Mouse (Mus musculus): ENCODE results near the gene Sacm1l. TPM values are rescaled to one million over a fixed set of nuclear protein-coding genes. Genes with fewer than 3 reads are reported as not detected.

Gene Sacm1l
- total and polyA plus RNA-seq, 3 experiments = 2.0 to 59.7 (median 43.3) TPM

DNA sequence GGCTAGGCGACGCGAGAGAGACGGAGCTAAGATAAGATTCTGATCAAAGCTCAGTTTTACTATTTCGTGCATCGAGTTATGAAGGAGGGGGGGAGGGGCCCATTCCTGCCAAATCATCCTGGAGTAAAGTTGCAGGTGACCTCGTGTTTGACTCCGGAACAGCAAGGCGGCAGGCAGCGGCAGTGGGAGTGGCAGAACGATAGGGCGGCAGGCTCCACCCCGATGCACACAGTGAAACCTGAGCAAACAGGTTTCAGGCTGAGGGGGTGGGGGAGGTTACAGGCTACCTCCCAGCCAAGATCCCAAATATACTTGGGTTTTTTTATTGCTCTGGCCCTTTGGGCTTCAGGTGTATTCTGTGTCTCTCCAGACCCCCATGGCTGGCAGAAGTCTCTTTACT, 32.9 kb upstream of the Sacm1l start:
- Histone ChIP-seq H3K4me1 (ENCODE audit: insufficient read depth, low read depth, low read length) (peaks cover 15% of the 10 kb centered on the region), H3K4me3 (ENCODE audit: low read depth, low read length) (no peak overlapping the region), H3K27me3 (ENCODE audit: insufficient read depth, low read length) (no peaks in the 10 kb centered on the region), H3K36me3 (replicated peaks) (peaks cover 71% of the 10 kb centered on the region), H3K9me3 (replicated peaks) (no peaks in the 10 kb centered on the region)
- DNase-seq (ENCODE audit: low spot score) = no peak
- ATAC-seq (ENCODE audit: extremely low read depth, insufficient number of reproducible peaks, low FRiP score, poor library complexity, severe bottlenecking) = no peak
- TF ChIP-seq GATA2 (IDR thresholded peaks at IDR 0.05; ENCODE audit: borderline replicate concordance, low read depth, low read length) (no peak), CTCF (IDR thresholded peaks at IDR 0.05; ENCODE audit: low read depth, low read length) (no peak), GATA1 (IDR thresholded peaks at IDR 0.05; ENCODE audit: borderline replicate concordance, low read length) (no peak), TAL1 (conservative IDR thresholded peaks at IDR 0.05; ENCODE audit: low read depth, low read length) (no peak), POLR2AphosphoS5 (IDR thresholded peaks at IDR 0.05; ENCODE audit: insufficient replicate concordance, low read depth, low read length) (no peak)

DNA sequence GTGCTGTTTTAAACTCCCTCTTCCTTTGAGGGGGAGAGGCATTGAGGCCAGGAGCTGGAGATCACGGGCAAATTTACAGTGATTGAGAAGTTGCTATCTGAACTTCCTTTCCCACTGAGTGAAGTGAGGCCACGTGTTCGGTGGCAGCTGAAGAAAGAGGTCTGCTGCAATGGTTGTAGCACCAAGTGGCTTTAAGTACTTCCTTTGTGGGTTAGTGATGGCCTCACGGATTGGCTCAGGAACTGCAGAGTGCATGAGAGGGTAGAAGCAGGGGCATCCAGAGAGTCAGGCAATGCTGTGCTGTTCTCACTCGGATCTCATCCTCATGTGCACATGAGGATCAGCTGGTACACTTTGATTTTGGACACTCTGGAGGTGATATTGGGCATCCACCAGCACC, 31.7 kb upstream of the Sacm1l start:
- Histone ChIP-seq H3K9me3 (replicated peaks) (no peaks in the 10 kb centered on the region), H3K4me1 (ENCODE audit: insufficient read depth, low read depth, low read length) (peaks cover 4% of the 10 kb centered on the region; the same call in 1 of the 2 replicates), H3K27me3 (ENCODE audit: insufficient read depth, low read length) (no peaks in the 10 kb centered on the region), H3K4me3 (ENCODE audit: low read depth, low read length) (no peak overlapping the region), H3K36me3 (replicated peaks) (peaks cover 71% of the 10 kb centered on the region)
- DNase-seq (ENCODE audit: low spot score) (no peak), ATAC-seq (ENCODE audit: extremely low read depth, insufficient number of reproducible peaks, low FRiP score, poor library complexity, severe bottlenecking) (no peak)
- no peak for TF ChIP-seq POLR2AphosphoS5 (IDR thresholded peaks at IDR 0.05; ENCODE audit: insufficient replicate concordance, low read depth, low read length)
- no peak for TF ChIP-seq CTCF (IDR thresholded peaks at IDR 0.05; ENCODE audit: low read depth, low read length)
- TF ChIP-seq GATA2 (IDR thresholded peaks at IDR 0.05; ENCODE audit: borderline replicate concordance, low read depth, low read length) = no peak
- no peak for TF ChIP-seq GATA1 (IDR thresholded peaks at IDR 0.05; ENCODE audit: borderline replicate concordance, low read length)
- TF ChIP-seq TAL1 (conservative IDR thresholded peaks at IDR 0.05; ENCODE audit: low read depth, low read length) = no peak

DNA sequence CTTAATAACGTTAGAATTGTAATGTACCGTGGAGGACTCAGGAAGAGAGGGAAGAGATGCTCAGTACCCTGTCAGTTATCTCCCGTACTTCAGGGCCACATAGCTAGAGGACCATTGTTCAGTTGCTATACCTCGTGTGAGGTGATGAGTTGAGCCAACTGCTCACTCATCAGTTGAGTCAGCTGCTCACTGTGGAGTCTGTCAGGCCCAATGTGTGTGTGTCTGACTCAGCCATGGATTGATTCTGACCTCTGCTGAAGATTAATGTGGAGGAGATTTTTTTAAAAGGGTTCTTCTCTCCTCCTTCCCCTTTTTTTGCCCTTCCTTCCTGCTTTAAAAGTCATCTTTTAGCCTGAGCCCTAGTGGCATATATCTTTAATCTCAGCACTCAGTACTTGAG, 29.1 kb upstream of the Sacm1l start:
- TF ChIP-seq POLR2AphosphoS5 (IDR thresholded peaks at IDR 0.05; ENCODE audit: insufficient replicate concordance, low read depth, low read length) = no peak
- no peak for TF ChIP-seq TAL1 (conservative IDR thresholded peaks at IDR 0.05; ENCODE audit: low read depth, low read length)
- no peak for TF ChIP-seq GATA1 (IDR thresholded peaks at IDR 0.05; ENCODE audit: borderline replicate concordance, low read length)
- TF ChIP-seq GATA2 (IDR thresholded peaks at IDR 0.05; ENCODE audit: borderline replicate concordance, low read depth, low read length) = no peak
- no peak for TF ChIP-seq CTCF (IDR thresholded peaks at IDR 0.05; ENCODE audit: low read depth, low read length)
- ATAC-seq (ENCODE audit: extremely low read depth, insufficient number of reproducible peaks, low FRiP score, poor library complexity, severe bottlenecking) = no peak
- Histone ChIP-seq H3K4me3 (ENCODE audit: low read depth, low read length) (no peak overlapping the region), H3K27me3 (ENCODE audit: insufficient read depth, low read length) (no peaks in the 10 kb centered on the region), H3K36me3 (replicated peaks) (peaks cover 83% of the 10 kb centered on the region), H3K4me1 (ENCODE audit: insufficient read depth, low read depth, low read length) (peaks cover 5% of the 10 kb centered on the region; the same call in 1 of the 2 replicates), H3K9me3 (replicated peaks) (no peaks in the 10 kb centered on the region)
- no peak for DNase-seq (ENCODE audit: low spot score)

DNA sequence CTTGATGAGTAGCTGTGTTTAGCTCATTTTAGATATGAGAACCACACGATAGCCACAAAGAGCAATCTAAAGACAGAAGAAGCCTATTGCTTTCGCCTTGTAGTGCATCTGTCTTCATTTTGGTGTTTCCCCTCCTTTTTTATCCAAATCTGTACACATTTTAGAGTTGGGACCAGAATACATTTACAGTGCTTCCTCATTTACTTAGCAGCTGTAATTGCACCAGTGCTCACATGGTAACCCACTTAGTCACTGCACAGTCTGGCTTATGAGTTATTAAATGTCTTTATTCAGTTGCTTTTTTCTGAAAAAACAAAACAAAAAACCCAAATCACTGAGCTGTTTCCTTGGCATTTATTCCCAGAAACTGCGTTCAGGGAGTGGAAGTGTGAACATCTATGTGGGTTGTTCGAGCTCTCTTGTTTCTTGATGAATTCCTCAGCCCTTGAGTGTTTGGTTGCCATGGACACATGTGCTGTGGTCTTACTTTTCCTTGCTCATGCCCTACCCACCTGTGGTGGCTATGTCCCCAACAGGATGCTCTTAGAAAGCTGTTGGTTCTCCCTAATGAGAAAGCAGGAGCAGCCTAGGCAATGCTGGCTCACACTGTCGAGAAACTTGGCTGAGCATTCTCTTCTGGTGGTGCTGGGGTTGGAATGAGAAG, 26.3 kb upstream of the Sacm1l start:
- TF ChIP-seq GATA2 (IDR thresholded peaks at IDR 0.05; ENCODE audit: borderline replicate concordance, low read depth, low read length) = no peak
- TF ChIP-seq POLR2AphosphoS5 (IDR thresholded peaks at IDR 0.05; ENCODE audit: insufficient replicate concordance, low read depth, low read length) = no peak
- TF ChIP-seq GATA1 (IDR thresholded peaks at IDR 0.05; ENCODE audit: borderline replicate concordance, low read length) = no peak
- TF ChIP-seq CTCF (IDR thresholded peaks at IDR 0.05; ENCODE audit: low read depth, low read length) = no peak
- TF ChIP-seq TAL1 (conservative IDR thresholded peaks at IDR 0.05; ENCODE audit: low read depth, low read length) = no peak
- H3K4me3 ChIP-seq (ENCODE audit: low read depth, low read length) = no peak overlapping the region
- H3K36me3 ChIP-seq (replicated peaks) = peaks cover 83% of the 10 kb centered on the region
- ATAC-seq (ENCODE audit: extremely low read depth, insufficient number of reproducible peaks, low FRiP score, poor library complexity, severe bottlenecking) (no peak), DNase-seq (ENCODE audit: low spot score) (no peak)
- H3K4me1 ChIP-seq (ENCODE audit: insufficient read depth, low read depth, low read length) = 0 out of 2 replicates have a peak, but pooled peaks cover 2% of the 10 kb centered on the region
- H3K9me3 ChIP-seq (replicated peaks) = no peaks in the 10 kb centered on the region
- no peaks in the 10 kb centered on the region for H3K27me3 ChIP-seq (ENCODE audit: insufficient read depth, low read length)

DNA sequence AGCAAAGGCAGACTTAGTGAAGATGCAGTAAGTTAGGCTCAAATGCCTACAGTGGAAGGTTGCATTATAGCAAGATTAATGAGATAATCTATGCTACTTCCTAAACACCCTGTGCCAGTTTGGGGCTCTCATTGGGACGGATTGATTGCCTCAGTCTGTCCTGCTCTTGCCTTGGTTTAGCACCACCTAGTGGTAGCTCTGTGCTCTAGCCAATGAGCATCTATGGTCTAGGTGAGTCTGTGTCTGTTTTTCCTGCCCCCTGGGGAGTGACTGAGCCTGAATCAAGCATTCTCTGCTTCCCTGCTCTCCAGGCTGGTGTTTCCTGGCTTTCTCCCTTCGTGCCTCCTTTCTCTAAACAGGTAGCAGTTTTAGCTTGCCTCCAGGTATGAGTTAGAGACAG, 25.2 kb upstream of the Sacm1l start:
- peak; percentile 29 for DNase-seq (ENCODE audit: low spot score)
- H3K36me3 ChIP-seq (replicated peaks) = peaks cover 80% of the 10 kb centered on the region
- peak; percentile 60; the same call in 1 of the 2 replicates for ATAC-seq (ENCODE audit: extremely low read depth, insufficient number of reproducible peaks, low FRiP score, poor library complexity, severe bottlenecking)

DNA sequence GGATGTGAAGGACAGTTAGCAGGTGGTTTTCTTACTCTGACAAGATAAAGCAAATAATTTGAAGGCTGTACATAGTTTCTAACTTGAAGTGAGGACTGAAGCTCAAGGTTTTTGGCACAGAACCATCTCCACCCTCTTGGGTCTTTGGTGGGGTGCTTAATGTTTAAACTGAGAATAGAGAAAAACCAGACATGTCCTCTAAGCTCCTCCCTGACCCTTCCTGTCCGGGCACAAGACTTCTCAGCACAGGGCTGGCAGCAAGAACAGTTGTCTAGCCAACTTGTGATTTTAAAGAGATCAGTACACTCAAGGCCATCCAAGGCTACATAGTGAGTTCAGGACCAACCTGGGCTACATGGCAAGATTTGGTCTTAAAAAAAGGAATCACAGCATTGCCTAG, 24.0 kb upstream of the Sacm1l start:
- Histone ChIP-seq H3K36me3 (replicated peaks) (peaks cover 81% of the 10 kb centered on the region), H3K27me3 (ENCODE audit: insufficient read depth, low read length) (no peaks in the 10 kb centered on the region), H3K4me3 (ENCODE audit: low read depth, low read length) (no peak overlapping the region), H3K4me1 (ENCODE audit: insufficient read depth, low read depth, low read length) (0 out of 2 replicates have a peak, but pooled peaks cover 6% of the 10 kb centered on the region), H3K9me3 (replicated peaks) (no peaks in the 10 kb centered on the region)
- ATAC-seq (ENCODE audit: extremely low read depth, insufficient number of reproducible peaks, low FRiP score, poor library complexity, severe bottlenecking) (no peak), DNase-seq (ENCODE audit: low spot score) (no peak)
- no peak for TF ChIP-seq CTCF (IDR thresholded peaks at IDR 0.05; ENCODE audit: low read depth, low read length)

More for the DNA sequence above, 25.2 kb upstream of the Sacm1l start:
- H3K4me3 ChIP-seq (ENCODE audit: low read depth, low read length) = no peak overlapping the region
- 0 out of 2 replicates have a peak, but pooled peaks cover 2% of the 10 kb centered on the region for H3K4me1 ChIP-seq (ENCODE audit: insufficient read depth, low read depth, low read length)
- TF ChIP-seq GATA1 (IDR thresholded peaks at IDR 0.05; ENCODE audit: borderline replicate concordance, low read length) (no peak), POLR2AphosphoS5 (IDR thresholded peaks at IDR 0.05; ENCODE audit: insufficient replicate concordance, low read depth, low read length) (no peak), TAL1 (conservative IDR thresholded peaks at IDR 0.05; ENCODE audit: low read depth, low read length) (no peak), GATA2 (IDR thresholded peaks at IDR 0.05; ENCODE audit: borderline replicate concordance, low read depth, low read length) (no peak), CTCF (IDR thresholded peaks at IDR 0.05; ENCODE audit: low read depth, low read length) (peak; percentile 93)
- no peaks in the 10 kb centered on the region for H3K27me3 ChIP-seq (ENCODE audit: insufficient read depth, low read length)
- no peaks in the 10 kb centered on the region for H3K9me3 ChIP-seq (replicated peaks)

All from G1E (cell line).